Mouse (Mus musculus) granulocyte monocyte progenitor cell, adult 5-6 weeks (primary cell): Measurements from ENCODE around the gene Nalcn. TPM values are rescaled to one million over a fixed set of nuclear protein-coding genes. Genes with fewer than 3 reads are reported as not detected.

Experiments used
- ATAC-seq: replicated peaks from 2 replicates; pipeline ENCODE4 v1.8.0; 2016; ENCODE audit warnings: mild to moderate bottlenecking, moderate TSS enrichment, inconsistent platforms; ENCODE audit not compliant: poor library complexity, severe bottlenecking
- total RNA-seq, 2 experiments: library from RNA; stranded (forward) in 1 of 2; stranded (reverse) in 1 of 2; fragments of 200-712, 200-1000 nt in 1 of 2; fragments of >200 nt in 1 of 2; fragmentation: Nextera tagmentation in 1 of 2; gene quantifications; 2 replicates each; pipeline ENCODE4 v1.2.3; 2014 to 2017

Gene Nalcn
- total RNA-seq, 2 experiments from 2014 or later, result not detected

- no peak for ATAC-seq
Observed at GRCm38 (mm10) chr14:123237002-123237401, 389.9 kb downstream of the Nalcn start.

- ATAC-seq, result no peak
Observed at GRCm38 (mm10) chr14:123232630-123233206, 394.2 kb downstream of the Nalcn start.

Other genes with a start within 250 kb of the Nalcn start
- not detected in 2 replicates for gene Itgbl1, start 32.8 kb upstream of the Nalcn start, total RNA-seq (2014; fragmentation: Nextera tagmentation)
- gene Itgbl1, start 32.8 kb upstream of the Nalcn start, total RNA-seq (2017), result not detected in 2 replicates